Mouse (Mus musculus) heart, postnatal 25 days (tissue): ENCODE measurements around the gene Fig4. TPM values are rescaled to one million over a fixed set of nuclear protein-coding genes. Genes with fewer than 3 reads are reported as not detected.

ENCODE experiments used
- DNase-seq: peaks from one replicate; pipeline ENCODE4 v3.0.0; 2022; ENCODE audit warnings: low spot score
- intact Hi-C: fragments of 180-260 bp; cut with DNase I; formaldehyde crosslinking; loops from one replicate; pipeline ENCODE4 v1.15.1; 2025
- total RNA-seq, 2 experiments: library from RNA; stranded (reverse); gene quantifications; 2 replicates each; pipeline ENCODE4 v1.2.3; 2021

The Fig4 gene
- total RNA-seq, 2 experiments from 2014 or later, result 23.1 to 23.4 TPM

DNA sequence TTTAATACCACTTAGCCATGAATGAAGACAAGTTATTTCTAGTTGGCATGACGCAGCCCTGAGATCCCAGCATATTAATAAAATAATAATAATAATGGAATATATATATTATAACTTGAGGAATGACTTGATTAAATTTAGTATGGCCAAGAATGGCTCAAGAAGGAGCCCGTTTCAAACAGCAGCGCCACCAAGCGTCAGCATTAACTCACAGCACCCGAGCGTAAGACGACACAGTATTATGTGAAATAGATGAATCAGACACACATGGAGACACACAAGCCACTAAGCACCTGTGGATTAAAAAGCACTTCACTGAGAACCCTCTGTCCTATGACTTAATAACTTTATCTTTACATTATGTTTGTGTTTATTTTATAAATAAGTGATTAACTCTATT, 31.2 kb downstream of the Fig4 start:
- DNase-seq, result no peak

DNA sequence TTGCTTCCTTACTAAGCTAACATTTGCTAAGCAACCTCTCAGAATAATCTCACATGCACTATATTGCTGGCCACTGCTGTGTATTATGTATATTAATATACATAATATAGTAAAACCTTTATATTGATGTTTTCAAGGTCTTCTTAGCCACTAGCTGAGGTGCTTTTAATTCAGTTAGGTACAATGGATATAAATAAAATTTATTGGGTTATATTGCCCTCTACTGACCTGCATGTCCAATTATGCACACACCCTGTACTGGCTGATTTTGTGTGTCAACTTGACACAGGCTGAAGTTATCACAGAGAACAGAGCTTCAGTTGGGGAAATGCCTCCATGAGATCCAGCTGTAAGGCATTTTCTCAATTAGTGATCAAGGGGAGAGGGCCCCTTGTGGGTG, 41.2 kb downstream of the Fig4 start:
- intact Hi-C loops, result loop anchor here (5.0 to 10.0 kb wide), 2 partner anchors 255 to 617 kb away; no protein-coding TSS in a partner anchor
- no peak for DNase-seq

More for the DNA sequence above, 31.2 kb downstream of the Fig4 start:
- intact Hi-C loops, result no loop called here

DNA sequence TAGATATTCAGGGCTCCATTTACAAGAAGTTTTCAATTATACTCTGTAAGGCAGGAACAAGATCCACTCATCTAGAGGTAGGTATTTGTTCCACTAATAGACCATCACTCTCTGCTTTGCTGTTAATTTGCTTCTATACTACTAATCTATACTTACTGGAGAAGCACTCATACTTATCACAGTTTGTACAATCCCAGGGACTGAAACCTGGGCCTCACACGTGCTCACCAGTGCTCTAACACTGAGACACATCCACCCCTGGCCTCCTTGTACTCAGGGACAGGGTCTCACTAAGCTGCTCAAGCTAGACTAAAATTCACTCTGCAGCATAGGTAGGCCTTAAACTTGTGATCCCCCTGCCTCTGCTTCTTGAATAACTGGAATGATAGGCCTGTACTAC, 41.8 kb downstream of the Fig4 start:
- intact Hi-C loops, result loop anchor here (5.0 to 10.0 kb wide), 2 partner anchors 254 to 616 kb away; no protein-coding TSS in a partner anchor
- DNase-seq, result no peak

DNA sequence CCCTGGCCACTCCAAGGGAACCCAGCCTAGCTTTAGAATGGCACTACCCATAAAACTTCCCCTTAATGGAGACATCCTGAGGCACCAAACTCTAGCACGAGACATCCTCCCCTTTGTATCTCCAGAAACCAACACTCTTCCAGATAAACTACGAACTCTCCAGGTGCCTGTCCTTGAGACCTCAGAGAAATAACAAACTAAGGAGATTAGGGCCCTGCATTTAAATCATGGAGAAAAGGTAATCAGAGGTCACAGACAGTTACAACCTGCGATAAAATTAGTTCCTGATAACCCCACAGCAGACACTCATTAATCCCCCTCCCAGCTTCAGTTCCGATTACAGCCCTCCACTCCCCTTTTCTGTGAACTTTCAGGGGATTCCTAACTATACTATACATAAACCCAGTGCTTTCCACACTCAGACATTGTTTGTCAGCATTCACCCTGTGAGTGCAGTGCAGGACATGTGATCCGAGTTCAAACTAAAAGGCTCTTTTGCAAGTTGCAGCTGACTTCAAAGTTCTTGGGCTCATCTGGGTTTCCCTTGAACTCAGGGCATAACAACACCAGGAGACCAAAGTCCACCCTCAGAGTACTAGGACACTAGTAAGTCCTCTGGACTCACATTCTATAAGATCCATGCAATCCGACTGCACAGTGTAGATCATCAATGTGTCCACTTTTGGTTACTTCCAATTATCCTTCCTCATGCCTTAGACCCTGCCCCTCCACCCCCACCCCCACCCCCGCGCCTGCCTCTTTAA, 42.6 kb downstream of the Fig4 start:
- intact Hi-C loops, result loop anchor here (5.0 to 10.0 kb wide), 2 partner anchors 253 to 616 kb away; no protein-coding TSS in a partner anchor
- DNase-seq, result no peak

DNA sequence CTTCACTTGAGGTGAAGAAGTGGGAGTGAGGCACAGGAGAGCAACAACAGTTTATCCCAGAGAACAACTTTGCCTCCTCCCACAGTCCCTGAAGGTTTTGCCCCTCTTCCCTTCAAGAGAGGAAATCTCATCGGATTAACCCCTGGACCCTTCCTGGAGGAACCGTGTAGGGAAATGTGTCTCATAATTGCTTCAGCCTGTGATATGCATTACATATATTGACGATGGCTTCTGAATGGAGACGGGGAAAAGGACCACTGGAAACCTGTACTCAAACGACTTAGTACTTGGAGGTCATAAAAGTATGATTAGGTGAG, 52.4 kb downstream of the Fig4 start:
- intact Hi-C loops, result no loop called here
- no peak for DNase-seq

DNA sequence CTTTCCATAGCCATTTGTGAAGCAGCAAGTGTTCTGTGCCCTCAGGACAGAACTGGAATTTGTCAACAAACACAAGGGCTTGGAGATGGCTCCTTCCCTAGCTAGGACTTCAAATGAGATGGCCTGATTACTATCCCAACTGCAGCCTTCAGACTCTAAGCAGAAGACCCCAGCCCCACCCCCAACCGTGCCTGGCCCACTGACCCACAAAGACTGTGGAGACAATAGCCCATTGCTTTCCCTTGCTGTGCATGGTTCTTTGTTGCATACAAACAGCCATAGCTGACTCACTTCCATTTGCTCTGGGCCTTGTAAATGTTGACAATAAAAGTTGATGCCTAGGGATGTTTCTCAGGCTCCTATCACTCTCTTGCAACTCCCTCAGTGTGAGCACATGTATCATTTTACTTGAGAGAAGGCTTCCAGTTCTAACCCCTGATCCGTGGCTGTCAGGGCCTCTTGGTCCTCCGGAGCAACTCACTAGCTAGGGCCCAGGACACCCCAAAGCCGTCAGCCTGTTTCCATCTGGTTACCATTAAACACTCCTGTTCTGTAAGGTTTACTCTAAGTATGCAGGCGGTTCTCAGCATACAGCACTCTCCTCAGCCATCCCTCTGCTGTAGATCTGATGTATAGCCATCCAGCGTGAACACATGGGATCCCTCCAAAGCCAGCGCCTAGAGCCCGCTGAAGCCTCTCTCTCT, 52.9 kb downstream of the Fig4 start:
- intact Hi-C loops, result no loop called here
- DNase-seq, result no peak

DNA sequence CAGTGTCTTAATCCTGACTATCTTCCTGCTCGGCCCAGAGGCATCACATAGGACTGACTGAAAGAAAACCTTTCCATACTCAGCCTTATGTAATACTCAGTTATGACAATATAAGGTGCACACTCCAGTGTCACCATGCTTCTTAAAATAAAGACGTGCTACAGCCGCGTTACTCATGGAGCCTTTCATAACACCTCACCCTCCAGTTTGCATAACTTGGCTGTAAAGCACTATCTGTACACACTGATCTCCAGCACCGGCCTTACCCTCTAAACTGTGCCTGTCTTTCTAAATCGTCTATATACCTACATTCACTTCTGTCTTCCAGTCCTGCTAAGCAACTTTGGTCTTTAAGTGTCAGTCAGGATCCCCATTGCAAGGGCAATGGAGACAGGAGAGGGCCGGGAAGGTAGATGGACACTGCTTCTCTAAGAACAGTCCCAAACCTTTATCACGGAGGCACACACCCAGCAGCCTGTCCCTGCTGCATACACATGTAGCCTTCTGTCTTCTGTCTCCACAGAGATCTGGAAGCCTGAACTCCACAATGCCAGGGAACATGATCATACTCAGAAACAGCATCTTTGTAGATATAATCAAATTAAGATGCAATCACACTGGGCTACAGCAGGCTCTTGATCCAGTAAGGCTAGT, 53.9 kb downstream of the Fig4 start:
- intact Hi-C loops, result no loop called here
- no peak for DNase-seq

DNA sequence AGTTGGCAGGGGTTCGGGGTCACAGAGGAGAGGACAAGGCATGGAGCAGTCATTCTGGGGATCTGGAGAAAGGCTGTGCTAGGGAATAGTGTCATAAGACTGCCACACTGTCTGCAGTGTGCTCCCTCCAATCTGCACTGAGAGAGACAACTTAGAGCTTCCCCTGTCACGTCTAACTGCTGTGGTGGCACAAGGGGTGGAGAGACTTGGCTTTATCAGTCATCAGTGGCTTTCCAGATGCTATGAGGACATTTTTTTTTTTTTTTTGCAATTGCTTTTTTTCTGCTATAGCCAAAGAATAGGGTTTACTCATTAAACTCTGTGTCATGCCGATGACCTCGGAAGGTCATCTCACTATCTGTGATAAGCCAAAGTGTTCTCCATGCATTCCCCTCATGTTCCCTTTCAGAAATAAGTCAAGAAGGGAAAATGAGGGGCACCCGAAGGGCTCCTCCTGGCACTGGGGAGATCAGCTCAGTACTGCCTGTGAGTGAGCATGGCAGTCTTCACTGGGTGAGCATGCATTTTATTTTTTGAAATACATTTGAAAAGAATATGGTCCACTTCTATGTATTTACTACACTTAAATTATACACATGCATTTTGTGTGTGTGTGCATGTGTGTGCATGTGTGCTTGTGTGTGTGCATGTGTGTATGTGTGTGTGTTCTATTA, 55.1 kb downstream of the Fig4 start:
- no peak for DNase-seq
- intact Hi-C loops, result no loop called here

DNA sequence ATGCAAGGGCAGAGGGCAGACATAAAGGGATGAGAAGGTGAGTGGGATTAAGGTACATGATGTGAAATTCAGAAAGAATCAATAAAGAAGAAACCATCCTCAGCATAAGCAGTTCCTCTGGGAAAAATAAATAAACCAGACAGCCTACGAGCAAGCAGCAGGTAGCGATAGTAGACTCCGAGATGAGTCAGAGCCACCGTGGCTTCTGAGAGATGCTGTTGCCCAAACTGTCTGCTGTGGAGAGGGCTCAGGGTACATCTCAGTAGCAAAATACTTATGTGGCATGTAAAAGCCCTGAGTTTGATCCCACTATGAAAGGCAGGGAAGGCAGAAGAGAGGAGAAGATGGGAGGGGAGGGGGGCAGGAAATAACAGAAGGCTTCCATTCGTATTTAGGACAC, 56.9 kb downstream of the Fig4 start:
- intact Hi-C loops, result no loop called here
- DNase-seq, result no peak

DNA sequence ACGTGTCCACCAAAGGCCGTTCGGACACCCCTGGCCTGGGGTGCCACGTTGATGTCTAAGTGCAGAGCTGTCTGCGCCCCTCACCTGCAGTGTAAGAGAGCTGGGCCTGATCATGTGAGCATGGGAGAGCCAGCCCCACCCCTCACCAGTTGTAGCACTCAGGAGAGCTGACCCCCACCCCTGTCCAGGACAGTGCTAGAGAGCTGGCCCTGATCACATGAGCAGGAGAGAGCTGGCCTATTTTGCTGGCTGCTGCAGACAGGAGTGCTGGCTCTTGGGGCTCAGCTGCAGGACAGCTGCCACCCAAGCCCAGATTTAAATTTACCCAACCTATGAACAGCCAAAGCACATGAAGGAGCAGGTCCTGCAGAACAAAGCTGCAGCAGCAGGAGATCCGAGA, 57.6 kb downstream of the Fig4 start:
- intact Hi-C loops, result no loop called here
- no peak for DNase-seq

DNA sequence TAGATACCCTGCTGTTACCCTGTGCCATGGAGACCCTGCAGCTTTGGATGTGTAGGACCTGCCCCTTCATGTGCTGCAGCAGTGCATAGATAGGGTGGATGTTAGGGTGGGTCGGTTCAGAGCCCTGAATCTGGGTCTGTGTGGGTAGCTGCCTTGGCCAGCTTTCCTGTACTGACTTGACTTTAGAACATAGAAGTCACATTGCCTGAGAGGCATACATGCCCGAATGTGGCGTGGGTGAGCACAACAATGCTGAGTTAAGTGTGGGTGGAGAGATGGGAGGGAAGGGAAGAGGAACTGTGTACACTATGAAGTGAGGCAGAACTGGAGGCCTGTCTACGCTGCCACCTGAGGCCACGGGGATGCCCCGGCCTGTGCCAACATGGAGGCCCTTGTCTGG, 58.0 kb downstream of the Fig4 start:
- intact Hi-C loops, result no loop called here
- DNase-seq, result no peak

DNA sequence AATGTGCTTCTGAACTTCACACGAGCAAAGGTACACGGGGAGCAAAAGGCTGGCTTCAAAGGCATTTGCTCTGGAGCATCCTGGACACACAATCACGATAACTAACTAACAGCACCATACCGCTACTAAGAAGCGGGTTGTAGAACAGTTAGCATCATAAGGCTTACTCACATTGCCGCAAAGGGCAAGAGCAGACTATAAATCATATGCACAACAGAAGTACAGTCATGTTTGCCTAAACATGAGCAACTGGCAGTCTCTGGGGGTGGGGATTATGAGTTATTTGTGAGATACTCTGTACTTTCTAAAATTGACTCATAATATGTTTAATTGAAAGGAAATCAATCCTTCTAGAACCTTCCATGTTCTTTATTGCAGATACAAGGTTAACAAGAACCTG, 59.1 kb downstream of the Fig4 start:
- DNase-seq, result no peak
- intact Hi-C loops, result no loop called here

DNA sequence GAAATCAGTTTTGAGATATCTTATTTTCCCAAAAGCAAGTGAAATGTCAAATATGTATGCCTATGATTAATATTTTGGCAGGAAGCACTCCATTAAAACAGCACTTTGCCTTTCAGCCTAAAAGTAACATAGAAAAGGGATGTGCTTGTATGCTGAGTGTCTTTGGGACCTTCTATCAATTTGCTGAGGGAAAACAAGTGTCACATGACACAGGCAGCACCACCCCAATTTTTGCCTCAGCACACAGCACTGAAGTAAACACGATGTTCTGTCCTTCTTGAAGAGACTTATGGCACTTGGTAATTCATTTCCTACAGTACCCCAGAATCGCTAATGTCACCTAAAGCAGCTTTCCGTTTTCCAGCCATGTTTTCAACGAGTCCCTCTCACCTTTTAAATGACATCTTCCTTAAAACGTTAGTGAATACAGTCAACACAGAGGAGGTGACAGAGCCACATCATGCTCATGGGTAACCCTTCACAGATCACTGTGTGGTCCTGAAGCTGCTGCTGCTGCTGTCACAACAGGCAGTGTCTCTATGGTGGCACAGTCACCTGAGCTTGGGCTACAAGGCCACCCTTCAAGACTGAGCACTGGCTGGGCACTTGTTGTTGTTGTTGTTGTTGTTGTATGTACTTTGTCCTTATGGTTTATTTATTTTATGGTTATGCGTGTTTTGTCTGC, 61.4 kb downstream of the Fig4 start:
- intact Hi-C loops, result no loop called here
- no peak for DNase-seq

DNA sequence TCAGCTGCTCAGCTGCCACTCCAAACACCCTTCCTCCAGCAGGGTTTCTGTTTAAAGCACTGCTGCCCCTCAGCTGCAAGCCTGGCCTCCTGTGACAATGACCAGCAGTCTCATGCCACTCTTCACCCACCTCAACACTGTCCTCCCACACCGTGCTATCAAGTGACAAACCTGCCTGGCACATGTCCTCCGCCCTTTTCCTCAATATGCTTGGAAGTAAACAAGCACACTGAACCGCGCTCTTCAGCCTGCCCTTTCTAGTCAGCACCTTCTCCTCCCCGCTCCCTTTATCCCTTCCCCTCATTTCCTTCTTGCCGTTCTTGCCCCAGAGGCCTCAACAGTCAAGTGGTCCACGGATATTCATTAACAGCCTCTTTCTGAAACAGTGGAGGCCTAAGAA, 62.0 kb downstream of the Fig4 start:
- DNase-seq, result no peak
- intact Hi-C loops, result no loop called here

DNA sequence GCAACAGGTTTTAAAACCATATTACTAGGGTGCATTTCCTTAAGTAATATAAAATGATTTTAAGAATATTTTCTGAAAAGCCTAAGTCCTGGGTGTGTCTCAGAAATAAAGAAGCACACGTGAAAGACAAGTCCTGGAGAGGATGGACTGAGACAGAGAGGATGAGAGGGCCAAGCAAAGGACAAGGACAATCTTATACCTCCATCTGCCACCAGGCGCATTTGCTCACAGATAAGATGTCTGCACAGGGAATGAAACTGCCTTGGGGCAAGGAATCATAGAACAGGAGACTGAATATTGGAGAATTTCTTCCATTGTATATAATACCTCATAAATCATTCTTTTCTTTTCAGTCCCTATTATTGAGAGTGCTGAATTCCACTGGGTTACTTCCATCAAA, 67.0 kb downstream of the Fig4 start:
- no peak for DNase-seq
- intact Hi-C loops, result no loop called here

DNA sequence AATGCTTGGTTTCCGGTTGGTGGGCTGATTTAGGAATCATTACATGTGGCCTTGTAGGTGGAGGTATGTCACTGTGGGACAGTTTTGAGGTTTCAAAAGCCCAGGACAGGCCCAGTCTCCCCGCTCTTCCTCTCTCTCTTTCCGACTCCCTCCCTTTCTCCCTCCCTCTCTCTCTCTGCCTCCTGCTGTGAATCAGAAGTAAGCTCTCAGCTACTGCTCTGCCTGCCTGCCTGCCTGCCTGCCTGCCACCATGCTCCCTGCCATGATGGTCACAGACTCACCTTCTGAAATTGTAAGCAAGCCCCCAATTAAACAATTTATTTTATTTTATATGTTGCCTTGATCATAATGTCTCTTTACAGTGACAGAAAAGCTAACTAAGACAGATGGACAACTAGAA, 67.5 kb downstream of the Fig4 start:
- intact Hi-C loops, result no loop called here
- no peak for DNase-seq

DNA sequence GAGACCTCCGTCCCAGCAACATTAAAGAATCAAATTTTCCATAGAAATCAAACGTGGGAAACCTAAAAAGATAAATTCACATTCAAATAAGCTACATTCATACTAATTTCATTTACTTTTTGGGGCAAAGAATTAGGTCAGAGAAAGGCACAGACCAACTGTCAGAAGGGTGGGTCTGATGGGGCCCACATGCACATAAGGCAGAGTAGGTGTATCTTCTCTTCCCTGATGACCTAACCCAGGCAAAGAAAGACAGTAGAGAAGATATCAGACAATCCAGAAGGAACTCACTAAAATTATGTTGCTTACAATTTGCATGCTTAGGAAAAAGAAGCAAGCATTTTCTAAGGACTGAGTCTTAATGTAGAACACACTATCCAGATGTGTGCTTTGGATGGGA, 67.9 kb downstream of the Fig4 start:
- no peak for DNase-seq
- intact Hi-C loops, result no loop called here

DNA sequence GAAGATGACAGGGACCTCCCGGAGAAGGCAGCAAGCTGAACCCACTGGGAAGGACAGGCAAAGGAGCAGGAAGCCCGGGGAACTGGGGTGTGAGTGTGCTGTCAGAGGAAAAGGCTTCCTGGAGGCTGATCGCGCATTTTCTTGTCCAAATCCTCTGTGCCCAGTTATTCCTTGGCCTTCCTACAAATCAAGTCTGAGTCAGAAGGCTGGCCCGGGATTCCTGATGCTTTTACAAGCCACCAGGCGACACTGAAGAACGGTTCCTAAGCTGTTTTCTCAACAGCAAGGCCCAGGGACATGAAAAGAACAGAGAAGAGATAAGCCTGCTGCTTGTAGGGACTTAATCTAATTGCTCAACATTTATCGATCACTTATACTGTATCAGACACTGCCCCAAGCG, 68.5 kb downstream of the Fig4 start:
- intact Hi-C loops, result no loop called here

DNA sequence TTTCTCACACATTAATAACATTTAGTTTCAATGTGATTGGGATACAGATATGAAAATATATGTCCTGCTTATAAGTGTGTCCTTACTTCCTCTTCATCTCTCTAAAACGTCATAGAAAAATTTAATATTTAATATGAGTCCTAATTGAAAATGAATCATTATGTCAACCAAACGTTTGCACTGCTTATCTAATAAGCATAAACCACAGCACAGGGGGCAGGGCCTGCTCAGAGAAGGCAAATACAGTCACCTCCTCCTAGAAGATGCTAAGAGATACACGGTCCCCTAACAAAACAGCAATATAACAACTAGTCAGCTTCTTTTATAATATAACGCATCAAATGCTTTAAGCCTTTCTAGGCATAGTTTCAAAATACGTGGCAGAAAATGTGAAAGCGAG, 69.9 kb downstream of the Fig4 start:
- DNase-seq, result no peak
- intact Hi-C loops, result no loop called here

More for the DNA sequence above, 68.5 kb downstream of the Fig4 start:
- no peak for DNase-seq

DNA sequence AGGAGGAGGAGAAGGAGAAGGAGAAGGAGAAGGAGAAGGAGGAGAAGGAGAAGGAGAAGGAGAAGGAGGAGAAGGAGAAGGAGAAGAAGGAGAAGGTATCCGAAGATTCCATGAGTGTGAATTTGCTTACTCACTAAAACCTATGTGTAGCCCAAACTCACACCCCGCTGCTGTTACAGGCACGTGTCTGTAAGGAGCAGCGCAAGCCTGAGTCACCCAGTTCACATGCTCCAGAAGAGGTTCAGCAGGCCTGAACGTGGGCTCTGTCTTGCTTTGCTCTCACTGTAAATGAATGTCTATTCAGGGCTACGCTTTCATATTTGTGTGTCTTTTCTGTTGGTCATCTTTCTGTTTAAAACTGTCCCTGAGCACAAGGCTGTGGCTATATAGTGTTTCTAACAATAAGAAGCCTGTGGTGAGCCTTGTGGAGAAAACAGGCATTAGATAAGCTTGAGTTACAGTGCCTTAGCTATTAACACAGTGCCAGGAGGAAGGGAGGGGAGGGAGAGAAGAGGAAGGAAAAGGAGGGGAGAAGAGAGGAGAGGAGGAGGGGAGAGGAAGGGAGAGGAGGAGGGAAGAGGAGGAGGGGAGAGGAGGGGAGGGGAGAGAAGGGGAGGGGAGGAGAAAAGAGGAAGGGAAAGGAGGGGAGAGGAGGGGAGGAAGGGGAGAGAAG, 71.8 kb downstream of the Fig4 start:
- intact Hi-C loops, result no loop called here
- no peak for DNase-seq
